Mouse (Mus musculus): ENCODE data around the gene Rpl23a. TPM values are rescaled to one million over a fixed set of nuclear protein-coding genes. Genes with fewer than 3 reads are reported as not detected.
A peak's percentile ranks its signal among the peaks of the same experiment; 100 is the strongest.

Rpl23a gene
- 418 and 469 TPM in 2 replicates for total RNA-seq (2014; rRNA removed)
- polyA plus RNA-seq (2015; fragmentation: Nextera tagmentation; extraction: Ambion mirVana), result 906 and 915 TPM in 2 replicates

GRCm38 (mm10) chr11:78182961-78183844, at the start of gene Rpl23a:
Gene Rpl23a, minus strand, starts transcription at chr11:78183584.
- Histone ChIP-seq H3K4me3 (ENCODE audit: low read length) (peak within 1 kb of the TSS; percentile 77), H3K4me2 (ENCODE audit: low read depth, low read length) (peak within 1 kb of the TSS; percentile 70), H3K27me3 (ENCODE audit: insufficient read depth, low read length) (no peaks in the 10 kb centered on the region), H3K36me3 (ENCODE audit: insufficient read depth, low read length) (peaks cover 22% of the 10 kb centered on the region), H3K9me3 (ENCODE audit: low read length) (no peaks in the 10 kb centered on the region), H3K4me1 (ENCODE audit: insufficient read depth, low read length) (peaks cover 17% of the 10 kb centered on the region), H3K27ac (peak within 1 kb of the TSS; percentile 95), H3K9ac (replicated peaks; ENCODE audit: low read length) (peak within 1 kb of the TSS; percentile 75)
- TF ChIP-seq CTCF (IDR thresholded peaks at IDR 0.05; ENCODE audit: low read depth), result peak; percentile 66
- peak; percentile 91 for ATAC-seq
- DNase-seq (ENCODE audit: low spot score), result peak; percentile 98
- under 1% methylated on average over 38 of the region's 38 CpGs for WGBS

- no peak overlapping the region for H3K4me3 ChIP-seq (ENCODE audit: low read length)
- 96% methylated on average over 6 of the region's 6 CpGs for WGBS
- ATAC-seq, result no peak
Observed at GRCm38 (mm10) chr11:78231518-78231917, 48.1 kb upstream of the Rpl23a start.

GRCm38 (mm10) chr11:78223586-78223985, 40.2 kb upstream of the Rpl23a start:
- Histone ChIP-seq H3K4me3 (ENCODE audit: low read length) (no peak overlapping the region), H3K27me3 (ENCODE audit: insufficient read depth, low read length) (no peaks in the 10 kb centered on the region), H3K4me2 (ENCODE audit: low read depth, low read length) (no peak overlapping the region), H3K4me1 (ENCODE audit: insufficient read depth, low read length) (no peaks in the 10 kb centered on the region), H3K27ac (no peak overlapping the region), H3K9me3 (ENCODE audit: low read length) (no peaks in the 10 kb centered on the region), H3K36me3 (ENCODE audit: insufficient read depth, low read length) (peaks cover 95% of the 10 kb centered on the region), H3K9ac (replicated peaks; ENCODE audit: low read length) (no peak overlapping the region)
- DNase-seq (ENCODE audit: low spot score) (no peak), ATAC-seq (no peak)
- WGBS, result 86% methylated on average over 4 of the region's 4 CpGs
- TF ChIP-seq CTCF (IDR thresholded peaks at IDR 0.05; ENCODE audit: low read depth), result no peak

More at GRCm38 (mm10) chr11:78231518-78231917, 48.1 kb upstream of the Rpl23a start:
- Histone ChIP-seq H3K4me2 (ENCODE audit: low read depth, low read length) (no peak overlapping the region), H3K9me3 (ENCODE audit: low read length) (no peaks in the 10 kb centered on the region), H3K27ac (no peak overlapping the region), H3K27me3 (ENCODE audit: insufficient read depth, low read length) (no peaks in the 10 kb centered on the region), H3K9ac (replicated peaks; ENCODE audit: low read length) (no peak overlapping the region), H3K36me3 (ENCODE audit: insufficient read depth, low read length) (peaks cover 67% of the 10 kb centered on the region), H3K4me1 (ENCODE audit: insufficient read depth, low read length) (no peaks in the 10 kb centered on the region)
- TF ChIP-seq CTCF (IDR thresholded peaks at IDR 0.05; ENCODE audit: low read depth), result no peak
- DNase-seq (ENCODE audit: low spot score), result no peak

GRCm38 (mm10) chr11:78215709-78216317, 32.4 kb upstream of the Rpl23a start:
- no peak overlapping the region for H3K4me3 ChIP-seq (ENCODE audit: low read length)
- peaks cover 74% of the 10 kb centered on the region for H3K36me3 ChIP-seq (ENCODE audit: insufficient read depth, low read length)
- H3K27ac ChIP-seq, result peak overlapping the region; percentile 82
- no peak overlapping the region for H3K4me2 ChIP-seq (ENCODE audit: low read depth, low read length)
- DNase-seq (ENCODE audit: low spot score) (peak; percentile 71), ATAC-seq (peak; percentile 97)
- no peak for TF ChIP-seq CTCF (IDR thresholded peaks at IDR 0.05; ENCODE audit: low read depth)
- no peaks in the 10 kb centered on the region for H3K4me1 ChIP-seq (ENCODE audit: insufficient read depth, low read length)
- no peak overlapping the region for H3K9ac ChIP-seq (replicated peaks; ENCODE audit: low read length)
- H3K27me3 ChIP-seq (ENCODE audit: insufficient read depth, low read length), result no peaks in the 10 kb centered on the region
- H3K9me3 ChIP-seq (ENCODE audit: low read length), result no peaks in the 10 kb centered on the region
- WGBS, result 72% methylated on average over 11 of the region's 11 CpGs

- Histone ChIP-seq H3K4me1 (ENCODE audit: insufficient read depth, low read length) (no peaks in the 10 kb centered on the region), H3K27ac (no peak overlapping the region), H3K4me3 (ENCODE audit: low read length) (no peak overlapping the region), H3K9ac (replicated peaks; ENCODE audit: low read length) (no peak overlapping the region), H3K27me3 (ENCODE audit: insufficient read depth, low read length) (no peaks in the 10 kb centered on the region), H3K4me2 (ENCODE audit: low read depth, low read length) (no peak overlapping the region), H3K9me3 (ENCODE audit: low read length) (no peaks in the 10 kb centered on the region), H3K36me3 (ENCODE audit: insufficient read depth, low read length) (peaks cover 75% of the 10 kb centered on the region)
- ATAC-seq (no peak), DNase-seq (ENCODE audit: low spot score) (no peak)
- TF ChIP-seq CTCF (IDR thresholded peaks at IDR 0.05; ENCODE audit: low read depth), result no peak
- WGBS, result 97% methylated on average over 14 of the region's 14 CpGs
Observed at GRCm38 (mm10) chr11:78213086-78213817, 29.9 kb upstream of the Rpl23a start.

GRCm38 (mm10) chr11:78211513-78211912, 28.1 kb upstream of the Rpl23a start:
- Histone ChIP-seq H3K27ac (no peak overlapping the region), H3K9me3 (ENCODE audit: low read length) (no peaks in the 10 kb centered on the region), H3K27me3 (ENCODE audit: insufficient read depth, low read length) (no peaks in the 10 kb centered on the region), H3K9ac (replicated peaks; ENCODE audit: low read length) (no peak overlapping the region), H3K4me1 (ENCODE audit: insufficient read depth, low read length) (no peaks in the 10 kb centered on the region), H3K4me2 (ENCODE audit: low read depth, low read length) (no peak overlapping the region), H3K4me3 (ENCODE audit: low read length) (no peak overlapping the region), H3K36me3 (ENCODE audit: insufficient read depth, low read length) (peaks cover 78% of the 10 kb centered on the region)
- no peak for TF ChIP-seq CTCF (IDR thresholded peaks at IDR 0.05; ENCODE audit: low read depth)
- DNase-seq (ENCODE audit: low spot score) (no peak), ATAC-seq (no peak)
- WGBS, result 91% methylated on average over 5 of the region's 5 CpGs

All from hindbrain, postnatal 0 days (tissue).